Mouse (Mus musculus): Measurements from ENCODE around the gene Ppp1r15a.
"Not testable (repeated sequence)": the region's sequence is repeated elsewhere in the genome, so short reads cannot be mapped to it uniquely, and the experiment has no call there.

The Ppp1r15a gene

DNA sequence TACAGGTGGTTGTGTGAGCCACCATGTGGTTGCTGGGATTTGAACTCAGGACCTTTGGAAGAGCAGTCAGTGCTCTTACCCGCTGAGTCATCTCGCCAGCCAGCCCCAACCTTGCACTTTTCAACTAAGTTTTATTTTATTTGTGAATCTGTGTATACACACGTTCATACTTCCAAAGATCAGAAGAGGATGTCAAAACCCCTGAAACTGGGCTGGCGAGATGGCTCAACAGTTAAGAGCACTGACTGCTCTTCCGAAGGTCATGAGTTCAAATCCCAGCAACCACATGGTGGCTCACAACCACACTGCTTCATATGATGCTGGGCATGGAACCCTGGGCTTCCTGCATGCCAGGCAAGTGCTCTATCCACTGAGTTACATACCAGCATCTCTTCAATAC is 41.1 kb downstream of the Ppp1r15a start:
- DNase-seq (ENCODE audit: low read depth) = not testable (repeated sequence)

- no peak for DNase-seq (ENCODE audit: low read depth)
Observed at GRCm38 (mm10) chr7:45482166-45482565, 43.9 kb downstream of the Ppp1r15a start.

DNA sequence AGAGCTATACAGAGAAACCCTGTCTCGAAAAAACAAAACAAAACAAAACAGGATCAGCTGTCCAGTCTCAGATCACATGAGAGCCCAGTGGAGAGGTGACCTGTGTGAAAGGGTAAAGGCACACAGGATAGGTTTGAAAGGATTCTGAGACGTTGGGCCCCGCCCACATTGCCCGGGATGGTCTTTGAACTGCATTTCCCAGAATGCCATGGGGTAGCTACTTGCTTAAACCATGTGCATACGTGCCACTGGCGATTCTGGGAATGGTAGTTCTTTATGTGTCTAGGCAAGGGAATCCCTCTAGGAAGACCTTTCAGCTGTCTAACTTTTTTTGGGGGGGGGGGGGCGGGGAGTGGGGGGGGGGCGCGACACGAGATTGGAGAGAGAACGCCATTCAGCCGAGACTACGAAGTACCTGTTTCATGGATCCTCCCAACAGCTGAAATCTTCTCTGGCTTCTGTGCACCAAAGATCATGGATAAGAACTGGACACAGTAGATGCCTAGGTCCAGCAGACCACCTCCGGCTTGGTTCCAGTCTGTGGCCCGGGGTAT is 44.6 kb downstream of the Ppp1r15a start, which contains the start of gene Tulp2:
TSS of gene Tulp2 (plus strand) at position 504 of the 554 bp plus-strand sequence.
- DNase-seq (ENCODE audit: low read depth) = peak; percentile 67

GRCm38 (mm10) chr7:45480310-45480709 is 45.8 kb downstream of the Ppp1r15a start:
- DNase-seq (ENCODE audit: low read depth) = not testable (repeated sequence)

- no peak for DNase-seq (ENCODE audit: low read depth)
Observed at GRCm38 (mm10) chr7:45478774-45479173, 47.3 kb downstream of the Ppp1r15a start.

DNA sequence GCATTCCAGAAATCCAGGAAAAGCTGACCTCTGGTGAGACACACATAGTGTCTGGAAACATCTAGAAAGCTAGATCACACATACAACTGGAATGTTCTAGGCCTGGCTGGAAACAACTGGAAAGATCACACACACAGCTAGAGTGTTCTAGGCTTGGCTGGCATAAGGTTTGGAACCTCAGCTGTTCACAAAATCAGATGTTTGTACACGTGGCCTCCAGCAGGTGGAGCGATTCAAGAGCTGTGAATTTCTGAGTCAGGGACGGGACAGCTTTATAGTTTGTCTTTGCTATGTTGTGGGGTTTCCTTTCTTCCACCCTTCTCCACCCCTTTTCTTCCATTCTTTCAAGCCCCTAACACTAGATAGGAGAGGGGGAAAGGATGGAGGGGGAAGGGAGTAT is 49.1 kb downstream of the Ppp1r15a start:
- peak; percentile 82 for DNase-seq (ENCODE audit: low read depth)

DNA sequence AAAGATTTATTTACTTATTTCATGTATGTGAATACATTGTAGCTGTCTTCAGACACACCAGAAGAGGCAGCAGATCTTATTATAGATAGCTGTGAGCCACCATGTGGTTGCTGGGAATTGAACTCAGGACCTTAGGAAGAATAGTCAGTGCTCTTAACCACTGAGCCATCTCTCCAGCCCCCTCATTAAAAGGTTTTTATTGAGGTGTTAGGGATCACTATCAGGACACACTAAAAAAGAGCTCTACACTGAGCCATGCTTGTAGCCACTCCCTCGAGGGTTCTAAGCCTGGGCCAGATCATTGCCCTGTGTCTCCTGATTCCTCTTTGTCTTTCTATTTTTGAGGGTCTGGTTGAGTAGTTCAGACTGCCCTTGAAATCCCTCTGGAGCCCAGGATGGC is 49.6 kb downstream of the Ppp1r15a start:
- no peak for DNase-seq (ENCODE audit: low read depth)

GRCm38 (mm10) chr7:45475291-45475969 is 50.6 kb downstream of the Ppp1r15a start:
- no peak for DNase-seq (ENCODE audit: low read depth)
